Mouse (Mus musculus) forebrain, embryonic 10.5 days (tissue): Measurements from ENCODE around the gene Tmie. TPM values are rescaled to one million over a fixed set of nuclear protein-coding genes. Genes with fewer than 3 reads are reported as not detected.

Experiments
- DNase-seq: peaks from one replicate; pipeline ENCODE4 v3.0.0-alpha.2; 2017; ENCODE audit warnings: low spot score; ENCODE audit errors: extremely low spot score
- H3K27ac ChIP-seq: fragments of 300-500 bp; sonication (generic); 2 replicates; pipeline ENCODE4 v1.5.1; 2016; ENCODE audit warnings: mild to moderate bottlenecking
- H3K27me3 ChIP-seq: fragments of 300-500 bp; sonication (generic); 2 replicates; pipeline ENCODE4 v1.6.1; 2016; ENCODE audit warnings: mild to moderate bottlenecking; ENCODE audit not compliant: poor library complexity, severe bottlenecking
- H3K36me3 ChIP-seq: fragments of 300-500 bp; sonication (generic); replicated peaks from 2 replicates; pipeline ENCODE4 v1.6.1; 2016; ENCODE audit warnings: mild to moderate bottlenecking, moderate library complexity
- H3K4me1 ChIP-seq: fragments of 300-500 bp; sonication (generic); 2 replicates; pipeline ENCODE4 v1.6.1; 2016
- H3K4me3 ChIP-seq: fragments of 300-500 bp; sonication (generic); 2 replicates; pipeline ENCODE4 v1.5.1; 2016; ENCODE audit warnings: mild to moderate bottlenecking, moderate library complexity
- H3K9me3 ChIP-seq: fragments of 300-500 bp; sonication (generic); 2 replicates; pipeline ENCODE4 v1.6.1; 2016; ENCODE audit warnings: mild to moderate bottlenecking, moderate library complexity
- WGBS: fragments of 180-500 bp; shearing (Covaris S2); methylation state at CpG from one replicate; pipeline ENCODE4 v1.1.7; 2016; 5-methylcytosine and 5-hydroxymethylcytosine counted together
- polyA plus RNA-seq: library from polyadenylated mRNA; unstranded; fragments of >200 nt; fragmentation: Nextera tagmentation; extraction: Ambion mirVana; gene quantifications from 2 replicates; pipeline ENCODE4 v1.2.1, GENCODE M21; 2016

Tmie gene
- polyA plus RNA-seq, 1 experiment from 2014 or later, result 0.14 TPM

DNA sequence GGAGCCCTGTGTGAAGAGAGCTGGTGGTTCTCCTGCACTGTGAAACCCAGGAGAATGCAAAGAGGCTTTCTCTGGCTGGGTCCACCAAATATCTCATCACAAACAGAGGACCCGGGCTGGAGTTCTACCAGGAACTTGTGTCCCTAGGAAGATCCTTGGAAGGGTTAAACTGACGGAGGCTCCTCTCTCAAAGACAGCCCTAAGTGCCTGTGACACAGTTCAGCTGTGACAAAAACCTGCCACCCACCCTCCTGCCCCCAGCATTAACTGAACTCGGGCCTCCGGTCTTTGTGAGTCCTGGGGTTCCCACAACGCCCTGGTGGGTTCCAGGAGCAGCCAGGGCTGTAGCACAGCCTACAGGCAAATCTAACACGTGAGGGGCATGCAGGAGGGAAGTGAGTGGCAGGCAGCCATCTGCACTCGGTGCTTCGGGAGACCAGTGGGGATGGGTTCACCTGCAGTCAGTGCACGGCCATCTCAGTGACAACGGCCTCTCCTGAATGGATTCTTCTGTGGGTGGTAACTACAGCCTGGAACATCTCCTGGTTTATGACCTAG is 19.6 kb upstream of the Tmie start:
- Histone ChIP-seq H3K27me3 (peaks cover 21% of the 10 kb centered on the region), H3K4me3 (no peak overlapping the region), H3K36me3 (no peaks in the 10 kb centered on the region), H3K27ac (no peak overlapping the region), H3K9me3 (no peaks in the 10 kb centered on the region), H3K4me1 (peaks cover 17% of the 10 kb centered on the region)
- no peak for DNase-seq
- WGBS, result 71% methylated on average over 10 of the region's 10 CpGs

DNA sequence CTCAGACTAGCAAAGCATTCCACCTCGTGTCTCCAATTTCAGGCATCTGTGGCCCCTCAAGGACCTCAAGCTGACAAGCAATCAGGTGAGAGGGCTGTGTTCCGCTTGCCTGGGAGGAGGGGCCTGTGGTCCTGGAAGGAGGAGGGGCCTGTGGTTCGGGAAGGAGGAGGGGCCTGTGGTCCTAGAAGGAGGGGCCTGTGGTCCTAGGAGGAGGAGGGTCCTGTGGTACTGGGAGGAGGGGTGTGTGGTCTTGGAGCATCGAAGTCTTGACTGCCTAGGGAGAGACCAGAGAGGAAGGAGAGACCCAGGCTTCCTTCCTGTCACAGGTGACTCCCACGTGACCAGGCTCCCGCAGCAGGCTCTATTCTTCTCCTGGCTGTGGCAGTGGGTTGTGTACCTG is 16.7 kb upstream of the Tmie start:
- Histone ChIP-seq H3K9me3 (no peaks in the 10 kb centered on the region), H3K4me1 (peaks cover 22% of the 10 kb centered on the region), H3K4me3 (peak overlapping the region; percentile 35), H3K27ac (peak overlapping the region; percentile 44), H3K27me3 (peaks cover 34% of the 10 kb centered on the region), H3K36me3 (no peaks in the 10 kb centered on the region)
- WGBS, result 4% methylated on average over 6 of the region's 6 CpGs
- DNase-seq, result peak; percentile 60

GRCm38 (mm10) chr9:110895994-110896393 is 16.1 kb upstream of the Tmie start:
- Histone ChIP-seq H3K27me3 (peaks cover 34% of the 10 kb centered on the region), H3K4me3 (peak overlapping the region; percentile 35), H3K9me3 (no peaks in the 10 kb centered on the region), H3K4me1 (peaks cover 26% of the 10 kb centered on the region), H3K36me3 (no peaks in the 10 kb centered on the region), H3K27ac (peak overlapping the region; percentile 44)
- 21% methylated on average over 7 of the region's 7 CpGs for WGBS
- DNase-seq, result no peak

DNA sequence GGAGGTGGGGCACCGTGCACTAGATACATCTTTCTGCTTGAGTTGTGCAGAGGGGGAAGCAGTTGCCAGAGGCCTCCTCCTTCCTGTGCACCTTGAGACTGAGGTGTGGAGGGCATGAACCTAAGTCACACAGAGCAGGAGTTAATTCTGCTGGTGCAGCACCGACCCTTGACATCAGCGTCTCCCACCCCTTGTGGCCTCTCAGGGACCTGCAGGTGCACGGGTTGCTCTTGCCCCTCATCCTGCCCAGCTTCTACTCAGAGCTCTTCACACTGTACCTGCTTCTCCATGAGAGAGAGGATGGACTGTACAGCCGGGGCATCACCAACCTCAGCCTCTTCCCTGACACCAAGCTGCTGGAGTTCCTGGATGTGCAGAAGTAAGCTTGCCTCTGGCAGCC is 15.6 kb upstream of the Tmie start:
- Histone ChIP-seq H3K27me3 (peaks cover 34% of the 10 kb centered on the region), H3K27ac (peak overlapping the region; percentile 44), H3K9me3 (no peaks in the 10 kb centered on the region), H3K4me3 (peak overlapping the region; percentile 35; the same call in 1 of the 2 replicates), H3K4me1 (peaks cover 31% of the 10 kb centered on the region), H3K36me3 (no peaks in the 10 kb centered on the region)
- DNase-seq, result no peak
- 48% methylated on average over 5 of the region's 5 CpGs for WGBS

DNA sequence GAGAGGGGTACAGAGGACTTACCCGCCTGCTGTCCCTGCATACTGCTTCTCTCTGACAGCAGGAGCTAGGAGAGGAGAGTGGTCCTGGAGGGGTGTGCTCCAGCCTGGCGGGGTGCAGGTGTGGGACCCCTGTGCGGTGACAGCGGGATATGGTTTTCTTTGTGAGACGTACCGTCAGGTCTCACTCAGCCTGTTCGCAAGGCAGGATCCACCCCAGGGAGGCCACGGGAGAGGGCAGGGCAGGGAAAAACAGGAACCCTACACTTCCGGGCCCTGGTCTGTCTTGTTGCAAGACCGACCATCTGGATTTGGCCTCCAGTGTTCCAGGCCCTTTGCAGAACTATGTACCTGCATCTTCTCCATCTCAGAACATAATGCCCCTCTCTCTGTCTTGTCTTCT is 13.5 kb upstream of the Tmie start:
- H3K4me3 ChIP-seq, result no peak overlapping the region
- no peaks in the 10 kb centered on the region for H3K36me3 ChIP-seq
- peaks cover 43% of the 10 kb centered on the region for H3K27me3 ChIP-seq
- 72% methylated on average over 10 of the region's 10 CpGs for WGBS
- H3K9me3 ChIP-seq, result no peaks in the 10 kb centered on the region
- peaks cover 44% of the 10 kb centered on the region for H3K4me1 ChIP-seq
- H3K27ac ChIP-seq, result no peak overlapping the region
- no peak for DNase-seq

GRCm38 (mm10) chr9:110892552-110892951 is 12.6 kb upstream of the Tmie start:
- Histone ChIP-seq H3K36me3 (no peaks in the 10 kb centered on the region), H3K27ac (no peak overlapping the region), H3K4me3 (no peak overlapping the region), H3K4me1 (peaks cover 49% of the 10 kb centered on the region), H3K27me3 (peaks cover 37% of the 10 kb centered on the region), H3K9me3 (no peaks in the 10 kb centered on the region)
- 91% methylated on average over 3 of the region's 3 CpGs for WGBS
- DNase-seq, result no peak

DNA sequence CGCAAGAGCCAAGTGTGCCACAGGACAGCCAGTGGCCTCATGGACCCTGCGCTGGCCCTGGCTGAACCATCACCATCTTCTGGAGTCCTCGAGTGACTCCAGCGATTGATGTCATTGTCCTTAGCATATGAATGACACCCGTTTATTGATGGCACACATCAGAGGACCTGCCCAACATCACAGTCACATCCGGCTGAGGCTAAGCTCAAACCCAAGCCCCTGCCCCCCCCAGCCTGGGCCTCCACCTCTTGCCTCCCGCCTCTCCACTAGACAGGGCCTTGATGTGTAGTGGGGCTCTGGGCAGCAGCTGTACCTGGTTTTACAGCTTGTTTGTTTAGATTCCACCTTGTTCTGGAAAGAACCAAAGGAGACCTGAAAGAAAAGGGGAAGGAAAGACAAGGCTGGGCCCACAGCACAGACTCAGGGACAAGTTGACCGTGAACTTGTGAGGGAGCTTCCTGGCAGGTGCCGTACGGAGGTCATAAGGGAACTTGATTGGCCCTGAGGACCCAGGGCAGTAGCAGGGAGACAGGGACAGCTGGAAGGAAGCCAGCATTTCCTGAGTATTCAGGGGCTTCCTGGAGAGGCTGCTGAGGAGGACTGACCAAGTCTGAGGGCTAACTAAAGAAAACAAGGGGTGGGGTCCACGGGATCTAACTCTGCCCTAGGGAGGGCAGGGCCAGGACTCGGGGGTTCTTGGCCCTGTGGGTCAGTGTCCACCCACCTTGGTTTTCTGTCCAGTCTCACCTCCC is 11.3 kb upstream of the Tmie start:
- H3K27ac ChIP-seq, result peak overlapping the region; percentile 13; the same call in 1 of the 2 replicates
- no peaks in the 10 kb centered on the region for H3K36me3 ChIP-seq
- H3K4me1 ChIP-seq, result peaks cover 47% of the 10 kb centered on the region
- DNase-seq, result no peak
- no peaks in the 10 kb centered on the region for H3K9me3 ChIP-seq
- WGBS, result 85% methylated on average over 12 of the region's 12 CpGs
- no peak overlapping the region for H3K4me3 ChIP-seq
- peaks cover 34% of the 10 kb centered on the region for H3K27me3 ChIP-seq

DNA sequence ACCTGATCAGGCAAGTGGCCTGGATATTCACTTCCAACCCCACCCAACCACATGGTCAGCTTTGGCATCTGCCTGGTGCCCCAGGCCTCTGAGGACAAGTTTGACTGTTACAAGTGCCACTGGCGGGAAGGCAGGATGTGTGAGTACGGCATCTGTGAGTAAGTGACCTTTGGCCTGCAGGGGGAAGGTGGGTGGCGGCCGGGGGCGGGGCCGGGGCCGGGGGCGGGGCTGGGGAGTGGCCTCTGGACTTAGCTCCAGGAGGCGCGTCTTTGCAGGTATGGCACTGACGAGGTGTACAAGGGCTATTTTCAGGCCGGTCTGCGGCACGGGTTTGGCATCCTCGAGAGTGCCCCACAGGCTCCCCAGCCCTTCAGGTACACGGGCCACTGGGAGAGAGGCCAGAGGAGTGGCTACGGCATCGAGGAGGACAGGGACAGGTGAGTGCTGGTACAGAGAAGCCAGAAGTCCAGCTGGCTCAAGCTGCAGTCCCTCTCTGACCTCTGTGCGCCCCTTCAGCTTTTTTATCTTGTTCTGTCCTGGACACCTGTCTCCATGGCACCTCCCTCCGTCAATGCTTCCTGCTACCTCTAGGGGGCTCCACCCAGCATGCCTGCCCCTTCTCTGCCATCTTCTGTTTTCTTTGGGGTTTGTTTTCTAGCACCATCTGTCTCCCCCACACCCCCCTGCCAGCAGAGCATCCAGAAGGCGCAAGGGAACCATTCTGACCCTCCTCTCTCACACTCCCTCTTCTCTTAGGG is 10.3 kb upstream of the Tmie start:
- Histone ChIP-seq H3K27ac (no peak overlapping the region), H3K27me3 (peaks cover 28% of the 10 kb centered on the region), H3K36me3 (no peaks in the 10 kb centered on the region), H3K9me3 (no peaks in the 10 kb centered on the region), H3K4me1 (peaks cover 37% of the 10 kb centered on the region), H3K4me3 (no peak overlapping the region)
- DNase-seq, result no peak
- WGBS, result 13% methylated on average over 21 of the region's 21 CpGs

GRCm38 (mm10) chr9:110888935-110889334 is 9.0 kb upstream of the Tmie start:
- Histone ChIP-seq H3K27me3 (peaks cover 20% of the 10 kb centered on the region), H3K4me1 (peaks cover 37% of the 10 kb centered on the region), H3K4me3 (no peak overlapping the region), H3K9me3 (no peaks in the 10 kb centered on the region), H3K36me3 (no peaks in the 10 kb centered on the region), H3K27ac (no peak overlapping the region)
- no peak for DNase-seq
- WGBS, result 90% methylated on average over 14 of the region's 14 CpGs

DNA sequence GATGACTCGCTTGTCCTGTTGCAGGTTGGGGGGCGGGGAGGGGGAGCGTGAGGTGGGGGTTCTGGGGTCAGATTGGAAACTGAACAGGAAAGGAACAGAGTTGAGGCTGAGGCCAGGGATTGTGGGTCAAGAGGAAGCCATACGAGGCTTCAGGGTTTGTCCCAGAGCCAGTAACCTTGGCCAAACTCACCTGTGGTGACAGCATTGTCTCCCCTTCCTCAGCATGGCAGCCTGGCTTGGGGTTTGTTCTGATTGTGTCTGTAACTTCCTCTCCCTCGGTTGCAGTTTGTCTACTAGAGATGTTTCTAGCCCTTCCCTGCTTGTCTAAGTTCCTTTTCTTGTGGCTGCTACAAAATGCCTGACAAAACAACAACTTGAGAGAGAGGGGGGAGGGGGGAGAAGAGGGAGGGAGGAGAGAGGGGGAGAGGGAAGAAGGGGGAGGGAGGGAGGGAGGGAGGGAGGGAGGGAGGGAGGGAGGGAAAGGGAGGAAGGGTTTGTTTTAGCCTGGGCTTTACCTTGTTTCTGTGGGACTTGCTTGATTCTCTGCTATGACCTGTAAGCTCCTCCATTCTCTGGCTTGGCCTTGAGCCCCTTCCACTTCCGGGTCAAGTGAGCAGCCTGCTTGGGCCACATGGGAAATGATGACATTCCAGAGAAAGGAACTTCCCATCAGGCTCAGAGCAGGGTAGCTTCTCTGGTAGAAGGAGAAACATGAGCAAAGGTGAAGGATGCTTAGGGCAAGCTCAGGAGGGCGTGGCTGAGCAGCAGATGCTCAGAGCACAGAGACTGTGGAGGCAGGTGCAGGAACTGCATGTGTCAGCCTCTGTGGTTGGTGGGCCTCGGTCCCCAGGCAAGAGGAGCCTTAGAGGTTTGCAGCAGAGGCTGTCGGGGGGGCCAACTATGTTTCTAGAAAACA is 7.7 kb upstream of the Tmie start:
- H3K36me3 ChIP-seq, result no peaks in the 10 kb centered on the region
- H3K27me3 ChIP-seq, result peaks cover 15% of the 10 kb centered on the region
- H3K27ac ChIP-seq, result 0 out of 2 replicates have a peak overlapping the region, but pooled peaks have one; percentile 30
- no peaks in the 10 kb centered on the region for H3K9me3 ChIP-seq
- H3K4me3 ChIP-seq, result no peak overlapping the region
- DNase-seq, result no peak
- H3K4me1 ChIP-seq, result peaks cover 34% of the 10 kb centered on the region
- whole genome bisulfite sequencing, result 70% methylated on average over 9 of the region's 9 CpGs

- H3K27me3 ChIP-seq, result peaks cover 63% of the 10 kb centered on the region
These were observed 2.0 kb upstream of the Tmie start for GRCm38 (mm10) chr9:110881953-110882352.

GRCm38 (mm10) chr9:110880772-110881171 is 859 bp upstream of the Tmie start:
- Histone ChIP-seq H3K4me1 (peaks cover 18% of the 10 kb centered on the region), H3K27me3 (peaks cover 68% of the 10 kb centered on the region), H3K27ac (no peak overlapping the region), H3K36me3 (no peaks in the 10 kb centered on the region), H3K9me3 (no peaks in the 10 kb centered on the region), H3K4me3 (peak overlapping the region; percentile 62; the same call in 1 of the 2 replicates)
- no peak for DNase-seq
- WGBS, result 76% methylated on average over 4 of the region's 4 CpGs

More at GRCm38 (mm10) chr9:110881953-110882352, 2.0 kb upstream of the Tmie start:
- Histone ChIP-seq H3K9me3 (no peaks in the 10 kb centered on the region), H3K4me1 (peaks cover 18% of the 10 kb centered on the region), H3K36me3 (no peaks in the 10 kb centered on the region), H3K27ac (no peak overlapping the region), H3K4me3 (no peak overlapping the region)
- WGBS, result 81% methylated on average over 7 of the region's 7 CpGs
- no peak for DNase-seq
